Mouse (Mus musculus) T-helper 1 cell (primary cell): ENCODE measurements around the gene Sprr2a2.
"Not testable (repeated sequence)": the region's sequence is repeated elsewhere in the genome, so short reads cannot be mapped to it uniquely, and the experiment has no call there.

Source experiments
- in situ Hi-C: fragments of 300-600 bp; cut with MboI, MseI; formaldehyde crosslinking; loops from one replicate; pipeline ENCODE4 v1.15.1; 2025; ENCODE audit warnings: high pct_unique_total_duplicates

Sprr2a2 gene

GRCm38 (mm10) chr3:92273504-92273903, 57.8 kb downstream of the Sprr2a2 start:
- in situ Hi-C loops, result not testable (repeated sequence)

GRCm38 (mm10) chr3:92274018-92274417, 58.3 kb downstream of the Sprr2a2 start:
- in situ Hi-C loops, result not testable (repeated sequence)

- in situ Hi-C loops, result loop anchor here (5.0 kb wide), 1 partner anchor 67 kb away; no protein-coding TSS in a partner anchor
These were observed 63.9 kb downstream of the Sprr2a2 start for GRCm38 (mm10) chr3:92279663-92280062.

GRCm38 (mm10) chr3:92280963-92281606, 65.4 kb downstream of the Sprr2a2 start:
- in situ Hi-C loops, result loop anchor here (5.0 kb wide), 1 partner anchor 69 kb away; no protein-coding TSS in a partner anchor

GRCm38 (mm10) chr3:92285101-92285500, 69.4 kb downstream of the Sprr2a2 start, which contains the start of gene Sprr2a3:
Sprr2a3 (plus strand) TSS chr3:92285417.
- in situ Hi-C loops, result not testable (repeated sequence)

GRCm38 (mm10) chr3:92288489-92288888, 72.8 kb downstream of the Sprr2a2 start:
- in situ Hi-C loops, result not testable (repeated sequence)
